Mouse (Mus musculus): ENCODE data around the gene Ccdc33. TPM values are rescaled to one million over a fixed set of nuclear protein-coding genes. Genes with fewer than 3 reads are reported as not detected.

Gene Ccdc33
- total and polyA plus RNA-seq, 3 experiments, result 0.21 to 1.0 TPM; not detected in 1

- dilution Hi-C loops (cut with MboI; ENCODE audit: extremely low pct_ligation_motif_present, extremely low pct_unique_long_range_greater_than_20kb, low sequenced_read_pairs) (no loop called here), in situ Hi-C loops (cut with MboI; ENCODE audit: low pct_ligation_motif_present, low pct_unique_long_range_greater_than_20kb, low sequenced_read_pairs) (no loop called here)
- no peak overlapping the region for H3K27ac ChIP-seq (ENCODE audit: insufficient read depth, low read depth)
- no peaks in the 10 kb centered on the region for H3K79me2 ChIP-seq (replicated peaks; ENCODE audit: control insufficient read depth, extremely low read depth, insufficient read depth, poor library complexity, severe bottlenecking)
- no peak overlapping the region for H3K4me3 ChIP-seq (replicated peaks in 1 of 3; ENCODE audit: low read depth in 2 of 3, low read length in 2 of 3, poor library complexity in 1 of 3)
- no peak for DNase-seq (ENCODE audit: extremely low read depth)
- no peaks in the 10 kb centered on the region for H3K9me3 ChIP-seq (replicated peaks; ENCODE audit: low read length)
- H3K4me1 ChIP-seq (ENCODE audit: control insufficient read depth in 1 of 2, insufficient read depth in 2 of 2), result peaks cover 0 to 11% of the 10 kb centered on the region in 2 experiments; a peak in 2 of 4 replicates
- TF ChIP-seq ZKSCAN1 (IDR thresholded peaks at IDR 0.05; ENCODE audit: borderline replicate concordance, low read depth, low read length) (no peak), ZNF384 (IDR thresholded peaks at IDR 0.05; ENCODE audit: low read depth, low read length) (no peak), SMC3 (IDR thresholded peaks at IDR 0.05; ENCODE audit: low read depth, low read length) (no peak), POLR2AphosphoS2 (IDR thresholded peaks at IDR 0.05; ENCODE audit: low read depth, low read length) (no peak), TCF12 (IDR thresholded peaks at IDR 0.05; ENCODE audit: low read depth, low read length) (no peak), TBP (conservative IDR thresholded peaks at IDR 0.05; ENCODE audit: low read depth, low read length) (no peak)
- H3K9ac ChIP-seq (ENCODE audit: insufficient read depth, low read depth), result no peak overlapping the region
- no peaks in the 10 kb centered on the region for H3K36me3 ChIP-seq (replicated peaks in 1 of 2; ENCODE audit: control insufficient read depth in 1 of 2, insufficient read depth in 1 of 2, low read length in 1 of 2)
- no peak overlapping the region for H3K4me2 ChIP-seq (ENCODE audit: insufficient read depth, low read depth, poor library complexity, severe bottlenecking)
- peaks cover 29% of the 10 kb centered on the region for H3K27me3 ChIP-seq (replicated peaks)
These were observed 40.1 kb upstream of the Ccdc33 start for GRCm38 (mm10) chr9:58158541-58159311.

GRCm38 (mm10) chr9:58157838-58158237 lies 39.2 kb upstream of the Ccdc33 start:
- dilution Hi-C loops (cut with MboI; ENCODE audit: extremely low pct_ligation_motif_present, extremely low pct_unique_long_range_greater_than_20kb, low sequenced_read_pairs) (no loop called here), in situ Hi-C loops (cut with MboI; ENCODE audit: low pct_ligation_motif_present, low pct_unique_long_range_greater_than_20kb, low sequenced_read_pairs) (no loop called here)
- Histone ChIP-seq H3K4me2 (ENCODE audit: insufficient read depth, low read depth, poor library complexity, severe bottlenecking) (no peak overlapping the region), H3K79me2 (replicated peaks; ENCODE audit: control insufficient read depth, extremely low read depth, insufficient read depth, poor library complexity, severe bottlenecking) (no peaks in the 10 kb centered on the region), H3K9ac (ENCODE audit: insufficient read depth, low read depth) (no peak overlapping the region), H3K4me3 (replicated peaks in 1 of 3; ENCODE audit: low read depth in 2 of 3, low read length in 2 of 3, poor library complexity in 1 of 3) (no peak overlapping the region), H3K9me3 (replicated peaks; ENCODE audit: low read length) (no peaks in the 10 kb centered on the region), H3K27ac (ENCODE audit: insufficient read depth, low read depth) (no peak overlapping the region), H3K36me3 (replicated peaks in 1 of 2; ENCODE audit: control insufficient read depth in 1 of 2, insufficient read depth in 1 of 2, low read length in 1 of 2) (no peaks in the 10 kb centered on the region), H3K27me3 (replicated peaks) (peaks cover 34% of the 10 kb centered on the region), H3K4me1 (ENCODE audit: control insufficient read depth in 1 of 2, insufficient read depth in 2 of 2) (peaks cover 0 to 11% of the 10 kb centered on the region in 2 experiments; a peak in 2 of 4 replicates)
- DNase-seq (ENCODE audit: extremely low read depth), result no peak
- TF ChIP-seq TCF12 (IDR thresholded peaks at IDR 0.05; ENCODE audit: low read depth, low read length), result no peak
- TF ChIP-seq JUN (IDR thresholded peaks at IDR 0.05; ENCODE audit: insufficient read depth, low read depth, low read length), result no peak
- no peak for TF ChIP-seq NRF1 (IDR thresholded peaks at IDR 0.05; ENCODE audit: low read depth, low read length)
- TF ChIP-seq HCFC1 (IDR thresholded peaks at IDR 0.05; ENCODE audit: low read depth, low read length), result no peak
- TF ChIP-seq SMC3 (IDR thresholded peaks at IDR 0.05; ENCODE audit: low read depth, low read length), result no peak
- TF ChIP-seq EP300 (IDR thresholded peaks at IDR 0.05; ENCODE audit: low read length), result no peak
- TF ChIP-seq MAZ (IDR thresholded peaks at IDR 0.05; ENCODE audit: low read depth, low read length), result no peak
- TF ChIP-seq RAD21 (IDR thresholded peaks at IDR 0.05; ENCODE audit: low read depth, low read length), result no peak
- TF ChIP-seq MXI1 (IDR thresholded peaks at IDR 0.05; ENCODE audit: low read depth, low read length), result no peak
- no peak for TF ChIP-seq BHLHE40 (IDR thresholded peaks at IDR 0.05; ENCODE audit: low read depth, low read length)
- TF ChIP-seq ZKSCAN1 (IDR thresholded peaks at IDR 0.05; ENCODE audit: borderline replicate concordance, low read depth, low read length), result no peak
- no peak for TF ChIP-seq PAX5 (IDR thresholded peaks at IDR 0.05; ENCODE audit: low read length)
- no peak for TF ChIP-seq E2F4 (IDR thresholded peaks at IDR 0.05; ENCODE audit: insufficient replicate concordance, low read depth, low read length)
- TF ChIP-seq CTCF (conservative IDR thresholded peaks at IDR 0.05 in 1 of 2, IDR thresholded peaks at IDR 0.05 in 1 of 2; ENCODE audit: low read depth in 2 of 2, low read length in 2 of 2), result no peak
- no peak for TF ChIP-seq USF2 (conservative IDR thresholded peaks at IDR 0.05; ENCODE audit: low read depth, low read length)
- no peak for TF ChIP-seq ZNF384 (IDR thresholded peaks at IDR 0.05; ENCODE audit: low read depth, low read length)
- no peak for TF ChIP-seq MYC (IDR thresholded peaks at IDR 0.05; ENCODE audit: low read depth, low read length)
- no peak for TF ChIP-seq POLR2AphosphoS2 (IDR thresholded peaks at IDR 0.05; ENCODE audit: low read depth, low read length)
- no peak for TF ChIP-seq KAT2A (IDR thresholded peaks at IDR 0.05; ENCODE audit: insufficient replicate concordance, low read length)

All from CH12.LX (cell line).